Mouse (Mus musculus): ENCODE results near the gene Zw10. TPM values are rescaled to one million over a fixed set of nuclear protein-coding genes. Genes with fewer than 3 reads are reported as not detected.

Gene Zw10
- total and polyA plus RNA-seq, 3 experiments: 26.5 to 31.0 TPM; not detected in 1

DNA sequence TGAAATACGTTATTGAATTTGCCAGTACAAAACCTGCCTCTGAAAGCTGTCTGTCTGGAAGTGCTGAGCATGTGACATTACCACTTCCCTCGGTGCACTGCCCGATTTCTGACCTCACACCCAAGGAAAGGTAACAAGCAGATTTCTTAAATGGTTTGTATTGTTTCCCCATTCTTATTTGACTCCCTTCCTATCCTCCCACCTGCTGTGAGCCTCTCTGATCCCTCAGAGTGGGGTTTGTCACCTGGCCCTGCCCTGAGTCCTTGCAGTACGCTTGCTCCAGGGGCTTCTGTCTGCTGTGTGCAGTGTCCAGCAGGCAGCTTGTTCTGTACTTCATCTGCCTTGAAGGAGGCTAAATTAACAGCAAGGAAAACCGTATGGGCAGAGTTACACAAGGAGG, 31.5 kb upstream of the Zw10 start:
- Histone ChIP-seq H3K27me3 (ENCODE audit: control insufficient read depth in 1 of 2, insufficient read depth in 2 of 2, low read length in 2 of 2) (no peaks in the 10 kb centered on the region), H3K27ac (ENCODE audit: control insufficient read depth, low read depth, low read length) (no peak overlapping the region), H3K4me3 (ENCODE audit: control insufficient read depth in 1 of 2, insufficient read depth in 1 of 2, low read depth in 2 of 2, low read length in 2 of 2) (no peak overlapping the region), H3K36me3 (ENCODE audit: control insufficient read depth in 1 of 2, insufficient read depth in 2 of 2, low read length in 2 of 2) (no peaks in the 10 kb centered on the region), H3K9ac (ENCODE audit: control insufficient read depth, low read depth, low read length, poor library complexity, severe bottlenecking) (no peak overlapping the region), H3K4me1 (ENCODE audit: control insufficient read depth in 1 of 2, insufficient read depth in 2 of 2, low read length in 2 of 2) (no peaks in the 10 kb centered on the region), H3K9me3 (replicated peaks; ENCODE audit: insufficient read depth, low read length) (no peaks in the 10 kb centered on the region), H3K79me2 (ENCODE audit: control insufficient read depth, insufficient read depth, low read length, poor library complexity) (no peaks in the 10 kb centered on the region)
- no peak for DNase-seq (ENCODE audit: low read depth, low spot score)
- TF ChIP-seq MYB (IDR thresholded peaks at IDR 0.05; ENCODE audit: low read depth, low read length) (no peak), UBTF (IDR thresholded peaks at IDR 0.05; ENCODE audit: borderline replicate concordance, insufficient read depth, low read depth, low read length) (no peak), USF1 (IDR thresholded peaks at IDR 0.05; ENCODE audit: low read depth, low read length) (no peak), SMC3 (IDR thresholded peaks at IDR 0.05; ENCODE audit: low read depth, low read length) (no peak), ELF1 (IDR thresholded peaks at IDR 0.05; ENCODE audit: low read depth, low read length) (no peak), BHLHE40 (IDR thresholded peaks at IDR 0.05; ENCODE audit: borderline replicate concordance, low read depth, low read length) (no peak), RCOR1 (IDR thresholded peaks at IDR 0.05; ENCODE audit: low read depth, low read length) (no peak), NELFE (IDR thresholded peaks at IDR 0.05; ENCODE audit: low read depth, low read length) (no peak), EP300 (IDR thresholded peaks at IDR 0.05; ENCODE audit: low read depth in 1 of 2, low read length in 2 of 2) (no peak), KAT2A (conservative IDR thresholded peaks at IDR 0.05; ENCODE audit: low read depth, low read length) (no peak), SIN3A (IDR thresholded peaks at IDR 0.05; ENCODE audit: low read length) (no peak), USF2 (IDR thresholded peaks at IDR 0.05; ENCODE audit: borderline replicate concordance in 1 of 2, insufficient read depth in 1 of 2, low read depth in 1 of 2, low read length in 2 of 2) (no peak), POLR2AphosphoS5 (IDR thresholded peaks at IDR 0.05; ENCODE audit: borderline replicate concordance, low read depth, low read length) (no peak), MEF2A (IDR thresholded peaks at IDR 0.05; ENCODE audit: extremely low read depth, insufficient replicate concordance, low read depth, low read length, poor library complexity, severe bottlenecking) (no peak), JUND (IDR thresholded peaks at IDR 0.05; ENCODE audit: low read depth, low read length) (no peak), ZNF384 (IDR thresholded peaks at IDR 0.05; ENCODE audit: low read depth, low read length) (no peak), MAX (IDR thresholded peaks at IDR 0.05; ENCODE audit: low read length) (no peak)

DNA sequence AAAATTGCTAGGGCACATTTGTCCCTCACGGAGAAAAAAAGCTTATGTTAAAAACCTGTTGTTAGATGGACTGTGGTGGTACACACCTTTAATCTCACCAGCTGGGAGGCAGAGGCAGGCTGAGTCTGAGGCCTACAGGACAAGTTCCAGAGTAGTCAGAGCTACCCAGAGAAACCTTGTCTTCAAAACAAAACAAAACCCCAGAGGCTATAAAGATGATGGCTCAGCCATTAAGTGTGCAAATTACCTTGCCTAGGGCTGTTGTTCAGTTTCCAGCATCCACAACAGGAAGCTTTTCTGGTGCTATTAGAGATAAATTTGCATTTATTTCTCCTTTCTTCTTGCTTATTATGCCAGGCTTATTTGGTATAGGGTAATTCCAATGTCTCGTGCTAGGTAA, 30.9 kb upstream of the Zw10 start:
- Histone ChIP-seq H3K27ac (ENCODE audit: control insufficient read depth, low read depth, low read length) (no peak overlapping the region), H3K36me3 (ENCODE audit: control insufficient read depth in 1 of 2, insufficient read depth in 2 of 2, low read length in 2 of 2) (no peaks in the 10 kb centered on the region)

More for the DNA sequence above, 30.9 kb upstream of the Zw10 start:
- H3K79me2 ChIP-seq (ENCODE audit: control insufficient read depth, insufficient read depth, low read length, poor library complexity): no peaks in the 10 kb centered on the region
- no peak for DNase-seq (ENCODE audit: low read depth, low spot score)
- TF ChIP-seq ZNF384 (IDR thresholded peaks at IDR 0.05; ENCODE audit: low read depth, low read length) (no peak), BHLHE40 (IDR thresholded peaks at IDR 0.05; ENCODE audit: borderline replicate concordance, low read depth, low read length) (no peak), TBP (IDR thresholded peaks at IDR 0.05; ENCODE audit: low read depth, low read length) (no peak), UBTF (IDR thresholded peaks at IDR 0.05; ENCODE audit: borderline replicate concordance, insufficient read depth, low read depth, low read length) (no peak)
- H3K27me3 ChIP-seq (ENCODE audit: control insufficient read depth in 1 of 2, insufficient read depth in 2 of 2, low read length in 2 of 2): no peaks in the 10 kb centered on the region
- H3K9me3 ChIP-seq (replicated peaks; ENCODE audit: insufficient read depth, low read length): no peaks in the 10 kb centered on the region
- H3K9ac ChIP-seq (ENCODE audit: control insufficient read depth, low read depth, low read length, poor library complexity, severe bottlenecking): no peak overlapping the region
- H3K4me3 ChIP-seq (ENCODE audit: control insufficient read depth in 1 of 2, insufficient read depth in 1 of 2, low read depth in 2 of 2, low read length in 2 of 2): no peak overlapping the region
- no peaks in the 10 kb centered on the region for H3K4me1 ChIP-seq (ENCODE audit: control insufficient read depth in 1 of 2, insufficient read depth in 2 of 2, low read length in 2 of 2)
